Mouse (Mus musculus): Measurements from ENCODE around the gene Scgb1b12.
"Not testable (repeated sequence)": the region's sequence is repeated elsewhere in the genome, so short reads cannot be mapped to it uniquely, and the experiment has no call there.

Gene Scgb1b12

DNA sequence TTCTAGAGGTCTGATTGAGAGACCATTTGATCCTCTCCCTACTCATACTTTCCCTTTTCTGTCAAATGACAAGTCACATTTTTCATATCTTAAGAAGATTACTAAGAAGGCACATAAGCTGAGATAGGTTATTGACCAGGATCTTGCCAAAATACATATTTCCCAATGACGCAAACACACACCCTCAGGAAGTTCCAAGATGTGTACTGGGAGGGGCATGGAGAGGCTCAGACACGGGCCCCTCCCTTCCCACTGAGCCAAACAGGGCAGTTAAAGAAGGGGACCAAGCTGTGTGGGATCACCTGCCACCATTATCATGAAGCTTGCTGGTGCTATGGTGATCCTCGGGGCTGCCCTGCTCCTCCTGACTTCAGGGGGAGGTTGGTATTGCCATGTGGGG is at the start of gene Scgb1b12:
TSS of gene Scgb1b12 (plus strand) at position 301 of the 400 bp plus-strand sequence.
- in situ Hi-C loops (cut with MboI; ENCODE audit: low sequenced_read_pairs): not testable (repeated sequence)

DNA sequence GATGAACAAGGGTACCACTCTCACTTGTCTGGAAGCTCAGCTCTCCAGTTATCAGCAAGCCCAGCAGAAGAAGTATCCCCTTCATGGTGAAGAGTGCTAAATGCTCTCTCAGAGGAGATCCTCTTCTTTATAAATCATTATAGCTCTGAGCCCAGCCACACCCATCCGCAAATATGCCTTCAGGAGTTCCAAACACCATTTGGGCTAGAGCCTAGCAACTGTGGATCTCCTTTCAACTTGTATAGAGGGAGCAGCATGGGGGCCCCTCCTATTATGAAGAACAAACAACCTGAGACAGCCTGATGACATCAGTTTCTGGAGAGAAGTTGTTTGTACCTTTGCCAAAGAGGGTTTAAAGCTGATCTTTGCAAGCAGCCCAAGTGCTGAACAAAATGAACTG is 6.8 kb upstream of the Scgb1b12 start, which contains the start of gene Scgb2b12:
TSS of gene Scgb2b12 (minus strand) at position 101 of the 400 bp plus-strand sequence.
- in situ Hi-C loops (cut with MboI; ENCODE audit: low sequenced_read_pairs): not testable (repeated sequence)

Measured in CH12F3 (cell line).